ENCODE assay signal across 10 mouse cellular contexts in genomic region chr11:70731178-70731577, GRCm38 (mm10). TPM values are rescaled to one million over a fixed set of nuclear protein-coding genes. Genes with fewer than 3 reads are reported as not detected.
A peak's percentile ranks its signal among the peaks of the same experiment; 100 is the strongest.
DNase-seq lines count a peak whose midpoint lies in the region.
"Had no signal": no experiment of that assay in that cellular context is flagged by ENCODE, and none has a peak within 500 bp of the region (broad histone marks: within the 10 kb centered on the region; RNA-seq: fewer than 3 reads in every experiment).

No protein-coding gene starts in this region.

- DNase-seq in kidney, adult 9 months = peak; percentile 15
- DNase-seq in kidney, adult 8-10 months = no peak
- DNase-seq in cerebellum, postnatal 10 days = peak; percentile 52 to 66
- peak; percentile 46 to 72 for DNase-seq in frontal cortex, adult 2 months (ENCODE audit: extremely low spot score in 1 of 2, low spot score in 1 of 2)
- peak; percentile 39 to 79 for DNase-seq in left cerebral cortex, postnatal 25 days (ENCODE audit: low spot score in 2 of 2)
- DNase-seq in embryo, embryonic 9.5 days (ENCODE audit: extremely low spot score) = no peak
- DNase-seq in thymus, postnatal 14 days = no peak
- no peak for DNase-seq in adrenal gland, postnatal 25 days
- DNase-seq: lung, postnatal 14 days had no signal

- intact Hi-C loops in left cerebral cortex, postnatal 25 days (cut with DNase I) = no loop called here

RNA-seq across cellular contexts. Expression of gene Kif1c, which starts 30.8 kb away (rescaled TPM):
- 45.2 and 48.5 TPM in 2 replicates for polyA plus RNA-seq in frontal cortex, adult 2 months (2012; rRNA removed)
- 10 to 100 TPM; 51.3 to 53.2 TPM for total RNA-seq in left cerebral cortex, postnatal 25 days (2021)
- 173 and 182 TPM in 2 replicates for total RNA-seq in adrenal gland, postnatal 25 days (2021)

RNA-seq across cellular contexts. Expression of gene Inca1, which starts 31.2 kb away (rescaled TPM):
- polyA plus RNA-seq in frontal cortex, adult 2 months (2012; rRNA removed) = 3.5 and 3.9 TPM in 2 replicates
- 1 to 10 TPM; 1.5 to 2.5 TPM for total RNA-seq in left cerebral cortex, postnatal 25 days (2021)
- total RNA-seq in adrenal gland, postnatal 25 days (2021) = 9.1 and 12.2 TPM in 2 replicates
- total RNA-seq: neutrophil, adult 5-6 weeks had no signal

RNA-seq across cellular contexts. Expression of gene Zfp3, which starts 32.8 kb away (rescaled TPM):
- 8.7 and 9.8 TPM in 2 replicates for polyA plus RNA-seq in frontal cortex, adult 2 months (2012; rRNA removed)
- 10 to 100 TPM; 16.4 to 17.2 TPM for total RNA-seq in left cerebral cortex, postnatal 25 days (2021)
- 10.8 and 13.4 TPM in 2 replicates for total RNA-seq in adrenal gland, postnatal 25 days (2021)

RNA-seq across cellular contexts. Expression of gene Camta2, which starts 43.3 kb away (rescaled TPM):
- polyA plus RNA-seq in frontal cortex, adult 2 months (2012; rRNA removed) = 95.6 and 121 TPM in 2 replicates
- 100 to 1,000 TPM; 226 to 234 TPM for total RNA-seq in left cerebral cortex, postnatal 25 days (2021)
- 50.2 and 51.3 TPM in 2 replicates for total RNA-seq in adrenal gland, postnatal 25 days (2021)

Comparison
In these comparisons a context has a peak if more than half of its experiments do, and no peak if none do; other contexts are left out.
1. DNase-seq: peak in kidney, adult 9 months (single experiment), cerebellum, postnatal 10 days (2 of 2), frontal cortex, adult 2 months (2 of 2) and left cerebral cortex, postnatal 25 days (2 of 2); none in kidney, adult 8-10 months (0 of 2), embryo, embryonic 9.5 days (single experiment), thymus, postnatal 14 days (single experiment) and adrenal gland, postnatal 25 days (single experiment).